Mouse (Mus musculus): ENCODE measurements around the gene Mak. TPM values are rescaled to one million over a fixed set of nuclear protein-coding genes. Genes with fewer than 3 reads are reported as not detected.

The Mak gene
- not detected in 2 replicates for polyA plus RNA-seq (2012; ENCODE audit: insufficient read depth, insufficient read length, low replicate concordance, missing spikeins)

- Histone ChIP-seq H3K4me3 (ENCODE audit: insufficient read depth, low read depth, low read length) (peak within 1 kb of the TSS; percentile 44), H3K27ac (ENCODE audit: insufficient read depth, low read depth, low read length) (no peak within 1 kb of the TSS), H3K4me1 (ENCODE audit: control insufficient read depth, insufficient read depth, low read length) (peaks cover 9% of the 10 kb centered on the region)
- under 1% methylated on average over 40 of the region's 40 CpGs for WGBS
- TF ChIP-seq CTCF (IDR thresholded peaks at IDR 0.05; ENCODE audit: insufficient read depth, low read depth, low read length) (no peak), POLR2A (IDR thresholded peaks at IDR 0.05; ENCODE audit: insufficient read depth, low read depth, low read length) (no peak)
These were observed at the start of gene Mak for GRCm38 (mm10) chr13:41079421-41079780. Gene Mak, minus strand, starts transcription at chr13:41079706.

- no peak overlapping the region for H3K27ac ChIP-seq (ENCODE audit: insufficient read depth, low read depth, low read length)
- no peaks in the 10 kb centered on the region for H3K4me1 ChIP-seq (ENCODE audit: control insufficient read depth, insufficient read depth, low read length)
- H3K4me3 ChIP-seq (ENCODE audit: insufficient read depth, low read depth, low read length) = no peak overlapping the region
- 87% methylated on average over 8 of the region's 8 CpGs for WGBS
- no peak for TF ChIP-seq POLR2A (IDR thresholded peaks at IDR 0.05; ENCODE audit: insufficient read depth, low read depth, low read length)
- TF ChIP-seq CTCF (IDR thresholded peaks at IDR 0.05; ENCODE audit: insufficient read depth, low read depth, low read length) = no peak
These were observed 49.6 kb upstream of the Mak start for GRCm38 (mm10) chr13:41129061-41129460.

GRCm38 (mm10) chr13:41128326-41128725 is 48.8 kb upstream of the Mak start:
- no peak overlapping the region for H3K27ac ChIP-seq (ENCODE audit: insufficient read depth, low read depth, low read length)
- no peak overlapping the region for H3K4me3 ChIP-seq (ENCODE audit: insufficient read depth, low read depth, low read length)
- 91% methylated on average over 8 of the region's 8 CpGs for WGBS
- no peak for TF ChIP-seq POLR2A (IDR thresholded peaks at IDR 0.05; ENCODE audit: insufficient read depth, low read depth, low read length)
- no peak for TF ChIP-seq CTCF (IDR thresholded peaks at IDR 0.05; ENCODE audit: insufficient read depth, low read depth, low read length)
- H3K4me1 ChIP-seq (ENCODE audit: control insufficient read depth, insufficient read depth, low read length) = no peaks in the 10 kb centered on the region

GRCm38 (mm10) chr13:41123666-41124225 is 44.2 kb upstream of the Mak start:
- no peaks in the 10 kb centered on the region for H3K4me1 ChIP-seq (ENCODE audit: control insufficient read depth, insufficient read depth, low read length)
- no peak overlapping the region for H3K4me3 ChIP-seq (ENCODE audit: insufficient read depth, low read depth, low read length)
- WGBS = 62% methylated on average over 6 of the region's 6 CpGs
- no peak overlapping the region for H3K27ac ChIP-seq (ENCODE audit: insufficient read depth, low read depth, low read length)
- TF ChIP-seq CTCF (IDR thresholded peaks at IDR 0.05; ENCODE audit: insufficient read depth, low read depth, low read length) (no peak), POLR2A (IDR thresholded peaks at IDR 0.05; ENCODE audit: insufficient read depth, low read depth, low read length) (no peak)

GRCm38 (mm10) chr13:41119152-41119945 is 39.8 kb upstream of the Mak start:
- TF ChIP-seq CTCF (IDR thresholded peaks at IDR 0.05; ENCODE audit: insufficient read depth, low read depth, low read length) (no peak), POLR2A (IDR thresholded peaks at IDR 0.05; ENCODE audit: insufficient read depth, low read depth, low read length) (no peak)
- H3K4me3 ChIP-seq (ENCODE audit: insufficient read depth, low read depth, low read length) = no peak overlapping the region
- H3K4me1 ChIP-seq (ENCODE audit: control insufficient read depth, insufficient read depth, low read length) = no peaks in the 10 kb centered on the region
- WGBS = 38% methylated on average over 9 of the region's 9 CpGs
- no peak overlapping the region for H3K27ac ChIP-seq (ENCODE audit: insufficient read depth, low read depth, low read length)

GRCm38 (mm10) chr13:41113940-41114339 is 34.4 kb upstream of the Mak start, which contains the start of gene Sycp2l:
Gene Sycp2l, plus strand, starts transcription at chr13:41114307.
- Histone ChIP-seq H3K27ac (ENCODE audit: insufficient read depth, low read depth, low read length) (no peak within 1 kb of the TSS), H3K4me3 (ENCODE audit: insufficient read depth, low read depth, low read length) (no peak within 1 kb of the TSS), H3K4me1 (ENCODE audit: control insufficient read depth, insufficient read depth, low read length) (peaks cover 4% of the 10 kb centered on the region; the same call in 1 of the 2 replicates)
- no peak for TF ChIP-seq CTCF (IDR thresholded peaks at IDR 0.05; ENCODE audit: insufficient read depth, low read depth, low read length)
- TF ChIP-seq POLR2A (IDR thresholded peaks at IDR 0.05; ENCODE audit: insufficient read depth, low read depth, low read length) = no peak
- WGBS = 30% methylated on average over 14 of the region's 14 CpGs

- TF ChIP-seq CTCF (IDR thresholded peaks at IDR 0.05; ENCODE audit: insufficient read depth, low read depth, low read length) (no peak), POLR2A (IDR thresholded peaks at IDR 0.05; ENCODE audit: insufficient read depth, low read depth, low read length) (no peak)
- Histone ChIP-seq H3K4me1 (ENCODE audit: control insufficient read depth, insufficient read depth, low read length) (peaks cover 4% of the 10 kb centered on the region; the same call in 1 of the 2 replicates), H3K27ac (ENCODE audit: insufficient read depth, low read depth, low read length) (no peak within 1 kb of the TSS), H3K4me3 (ENCODE audit: insufficient read depth, low read depth, low read length) (no peak within 1 kb of the TSS)
- WGBS = 61% methylated on average over 3 of the region's 3 CpGs
These were observed 31.4 kb upstream of the Mak start, which contains the start of gene Gcm2 for GRCm38 (mm10) chr13:41110935-41111334. Gene Gcm2, minus strand, starts transcription at chr13:41111035.

- WGBS = 98% methylated on average over 13 of the region's 13 CpGs
- TF ChIP-seq CTCF (IDR thresholded peaks at IDR 0.05; ENCODE audit: insufficient read depth, low read depth, low read length) (no peak), POLR2A (IDR thresholded peaks at IDR 0.05; ENCODE audit: insufficient read depth, low read depth, low read length) (no peak)
- no peak overlapping the region for H3K27ac ChIP-seq (ENCODE audit: insufficient read depth, low read depth, low read length)
- no peaks in the 10 kb centered on the region for H3K4me1 ChIP-seq (ENCODE audit: control insufficient read depth, insufficient read depth, low read length)
- no peak overlapping the region for H3K4me3 ChIP-seq (ENCODE audit: insufficient read depth, low read depth, low read length)
These were observed 26.0 kb upstream of the Mak start for GRCm38 (mm10) chr13:41105541-41105940.

- Histone ChIP-seq H3K4me3 (ENCODE audit: insufficient read depth, low read depth, low read length) (no peak overlapping the region), H3K27ac (ENCODE audit: insufficient read depth, low read depth, low read length) (no peak overlapping the region), H3K4me1 (ENCODE audit: control insufficient read depth, insufficient read depth, low read length) (no peaks in the 10 kb centered on the region)
- WGBS = 75% methylated on average over 12 of the region's 12 CpGs
- TF ChIP-seq POLR2A (IDR thresholded peaks at IDR 0.05; ENCODE audit: insufficient read depth, low read depth, low read length) = no peak
- no peak for TF ChIP-seq CTCF (IDR thresholded peaks at IDR 0.05; ENCODE audit: insufficient read depth, low read depth, low read length)
These were observed 24.5 kb upstream of the Mak start for GRCm38 (mm10) chr13:41103841-41104525.
